Mouse (Mus musculus) CH12.LX (cell line): ENCODE results near the gene Ngfr. TPM values are rescaled to one million over a fixed set of nuclear protein-coding genes. Genes with fewer than 3 reads are reported as not detected.

Source experiments
- DNase-seq: peaks from one replicate; pipeline ENCODE4 v3.0.0-alpha.2; 2013; ENCODE audit errors: extremely low read depth
- H3K27ac ChIP-seq: 2 replicates; pipeline ENCODE4 v1.5.1; 2012; ENCODE audit warnings: low read depth, mild to moderate bottlenecking, control low read depth, moderate library complexity; ENCODE audit not compliant: insufficient read depth
- H3K27me3 ChIP-seq: replicated peaks from 2 replicates; pipeline ENCODE3; 2012; ENCODE audit warnings: inconsistent platforms
- H3K36me3 ChIP-seq, 2 experiments: replicated peaks in 1 of 2; 2 replicates each; pipeline versions ENCODE3 to v1.6.1; 2012; ENCODE audit warnings: inconsistent platforms in 1 of 2, low read length in 1 of 2, mild to moderate bottlenecking in 1 of 2, mixed read lengths in 1 of 2, moderate library complexity in 1 of 2; ENCODE audit not compliant: control insufficient read depth in 1 of 2, insufficient read depth in 1 of 2
- H3K4me1 ChIP-seq, 2 experiments: 2 replicates each; pipeline ENCODE4 v1.6.1; 2012; ENCODE audit warnings: inconsistent platforms in 1 of 2, moderate library complexity in 1 of 2; ENCODE audit not compliant: insufficient read depth in 2 of 2, control insufficient read depth in 1 of 2
- H3K4me2 ChIP-seq: 2 replicates; pipeline ENCODE4 v1.6.1; 2012; ENCODE audit warnings: low read depth, mild to moderate bottlenecking, control low read depth; ENCODE audit not compliant: poor library complexity, insufficient read depth, severe bottlenecking
- H3K4me3 ChIP-seq, 3 experiments: fragments of 150-350 bp in 1 of 3; sonication (generic) in 1 of 3; replicated peaks in 1 of 3; 2 replicates each; pipeline versions ENCODE3 to v1.5.1; 2011 to 2012; ENCODE audit warnings: low read depth in 2 of 3, low read length in 2 of 3, mild to moderate bottlenecking in 2 of 3, moderate library complexity in 2 of 3, control low read depth in 1 of 3, improper control_type of control experiment in 1 of 3, inconsistent platforms in 1 of 3, mixed read lengths in 1 of 3; ENCODE audit not compliant: poor library complexity in 1 of 3
- H3K79me2 ChIP-seq: replicated peaks from 2 replicates; pipeline ENCODE4 v1.6.1; 2012; ENCODE audit warnings: mild to moderate bottlenecking, moderate library complexity; ENCODE audit not compliant: control insufficient read depth, poor library complexity, insufficient read depth, severe bottlenecking; ENCODE audit errors: extremely low read depth
- H3K9ac ChIP-seq: 2 replicates; pipeline ENCODE4 v1.6.1; 2012; ENCODE audit warnings: low read depth, mild to moderate bottlenecking, control low read depth, moderate library complexity; ENCODE audit not compliant: insufficient read depth
- H3K9me3 ChIP-seq: replicated peaks from 2 replicates; pipeline ENCODE3; 2012; ENCODE audit warnings: low read length, inconsistent platforms, mixed read lengths
- BHLHE40 ChIP-seq: IDR thresholded peaks from 2 replicates; pipeline ENCODE4 v1.6.1; 2011; ENCODE audit warnings: mild to moderate bottlenecking, low read depth, low read length, improper control_type of control experiment
- CHD1 ChIP-seq: IDR thresholded peaks from 2 replicates; pipeline ENCODE4 v1.6.1; 2012; ENCODE audit warnings: low read depth, low read length, improper control_type of control experiment, inconsistent platforms
- CHD2 ChIP-seq: IDR thresholded peaks from 2 replicates; pipeline ENCODE4 v1.6.1; 2011; ENCODE audit warnings: low read length, improper control_type of control experiment
- CTCF ChIP-seq, 2 experiments: IDR thresholded peaks in 1 of 2; conservative IDR thresholded peaks in 1 of 2; 2 replicates each; pipeline ENCODE4 v1.5.1; 2011 to 2012; ENCODE audit warnings: low read depth in 2 of 2, low read length in 2 of 2, improper control_type of control experiment in 1 of 2, inconsistent platforms in 1 of 2, mild to moderate bottlenecking in 1 of 2, moderate library complexity in 1 of 2
- E2F4 ChIP-seq: IDR thresholded peaks from 2 replicates; pipeline ENCODE4 v1.6.1; 2011; ENCODE audit warnings: low read depth, low read length, improper control_type of control experiment; ENCODE audit not compliant: insufficient replicate concordance
- ELF1 ChIP-seq: IDR thresholded peaks from 2 replicates; pipeline ENCODE4 v1.6.1; 2014; ENCODE audit warnings: low read depth, mild to moderate bottlenecking, inconsistent platforms, low read length, improper control_type of control experiment
- EP300 ChIP-seq: IDR thresholded peaks from 2 replicates; pipeline ENCODE4 v1.6.1; 2011; ENCODE audit warnings: low read length, improper control_type of control experiment
- ETS1 ChIP-seq: conservative IDR thresholded peaks from 2 replicates; pipeline ENCODE4 v1.6.1; 2012; ENCODE audit warnings: low read depth, mild to moderate bottlenecking, inconsistent platforms, low read length, improper control_type of control experiment, moderate library complexity
- GABPA ChIP-seq: IDR thresholded peaks from 2 replicates; pipeline ENCODE4 v1.6.1; 2012; ENCODE audit warnings: low read depth, low read length, improper control_type of control experiment, inconsistent platforms; ENCODE audit not compliant: insufficient replicate concordance
- HCFC1 ChIP-seq: IDR thresholded peaks from 2 replicates; pipeline ENCODE4 v1.6.1; 2012; ENCODE audit warnings: low read depth, mild to moderate bottlenecking, inconsistent platforms, low read length, improper control_type of control experiment
- IRF4 ChIP-seq: IDR thresholded peaks from 2 replicates; pipeline ENCODE4 v1.6.1; 2014; ENCODE audit warnings: low read depth, mild to moderate bottlenecking, inconsistent platforms, low read length, improper control_type of control experiment
- JUN ChIP-seq: IDR thresholded peaks from 2 replicates; pipeline ENCODE4 v1.6.1; 2011; ENCODE audit warnings: low read depth, mild to moderate bottlenecking, low read length, improper control_type of control experiment, moderate library complexity; ENCODE audit not compliant: insufficient read depth
- JUND ChIP-seq: conservative IDR thresholded peaks from 2 replicates; pipeline ENCODE4 v1.6.1; 2011; ENCODE audit warnings: low read depth, low read length, improper control_type of control experiment
- KAT2A ChIP-seq: IDR thresholded peaks from 2 replicates; pipeline ENCODE4 v1.6.1; 2012; ENCODE audit warnings: low read length, improper control_type of control experiment, inconsistent platforms; ENCODE audit not compliant: insufficient replicate concordance
- MAFK ChIP-seq: IDR thresholded peaks from 2 replicates; pipeline ENCODE4 v1.6.1; 2011; ENCODE audit warnings: low read length, improper control_type of control experiment; ENCODE audit not compliant: insufficient replicate concordance
- MAX ChIP-seq: IDR thresholded peaks from 2 replicates; pipeline ENCODE4 v1.6.1; 2011; ENCODE audit warnings: low read length, improper control_type of control experiment
- MAZ ChIP-seq: IDR thresholded peaks from 2 replicates; pipeline ENCODE4 v1.6.1; 2012; ENCODE audit warnings: low read depth, mild to moderate bottlenecking, inconsistent platforms, low read length, improper control_type of control experiment, moderate library complexity
- MEF2A ChIP-seq: IDR thresholded peaks from 2 replicates; pipeline ENCODE4 v1.6.1; 2014; ENCODE audit warnings: low read depth, mild to moderate bottlenecking, inconsistent platforms, low read length, improper control_type of control experiment, borderline replicate concordance
- MXI1 ChIP-seq: IDR thresholded peaks from 2 replicates; pipeline ENCODE4 v1.6.1; 2011; ENCODE audit warnings: mild to moderate bottlenecking, low read depth, low read length, improper control_type of control experiment
- MYC ChIP-seq: IDR thresholded peaks from 2 replicates; pipeline ENCODE4 v1.6.1; 2011; ENCODE audit warnings: low read depth, mild to moderate bottlenecking, improper control_type of control experiment, low read length
- NELFE ChIP-seq: IDR thresholded peaks from 2 replicates; pipeline ENCODE4 v1.6.1; 2011; ENCODE audit warnings: low read depth, low read length, improper control_type of control experiment
- NRF1 ChIP-seq: IDR thresholded peaks from 2 replicates; pipeline ENCODE4 v1.6.1; 2014; ENCODE audit warnings: low read depth, mild to moderate bottlenecking, inconsistent platforms, low read length, improper control_type of control experiment, moderate library complexity
- PAX5 ChIP-seq: IDR thresholded peaks from 2 replicates; pipeline ENCODE4 v1.6.1; 2012; ENCODE audit warnings: low read length, inconsistent platforms, mixed read lengths
- POLR2A ChIP-seq: IDR thresholded peaks from 2 replicates; pipeline ENCODE4 v1.6.1; 2011; ENCODE audit warnings: low read depth, mild to moderate bottlenecking, improper control_type of control experiment, low read length
- POLR2AphosphoS2 ChIP-seq: IDR thresholded peaks from 2 replicates; pipeline ENCODE4 v1.6.1; 2011; ENCODE audit warnings: low read depth, low read length, improper control_type of control experiment
- RAD21 ChIP-seq: IDR thresholded peaks from 2 replicates; pipeline ENCODE4 v1.6.1; 2011; ENCODE audit warnings: low read depth, mild to moderate bottlenecking, low read length, improper control_type of control experiment, moderate library complexity
- RCOR1 ChIP-seq: conservative IDR thresholded peaks from 2 replicates; pipeline ENCODE4 v1.6.1; 2012; ENCODE audit warnings: low read depth, mild to moderate bottlenecking, inconsistent platforms, low read length, improper control_type of control experiment
- SIN3A ChIP-seq: IDR thresholded peaks from 2 replicates; pipeline ENCODE4 v1.6.1; 2012; ENCODE audit warnings: low read length, improper control_type of control experiment, inconsistent platforms
- SMC3 ChIP-seq: IDR thresholded peaks from 2 replicates; pipeline ENCODE4 v1.6.1; 2011; ENCODE audit warnings: low read depth, low read length, improper control_type of control experiment
- TBP ChIP-seq: conservative IDR thresholded peaks from 2 replicates; pipeline ENCODE4 v1.6.1; 2011; ENCODE audit warnings: low read depth, low read length, improper control_type of control experiment
- TCF12 ChIP-seq: IDR thresholded peaks from 2 replicates; pipeline ENCODE4 v1.6.1; 2014; ENCODE audit warnings: low read depth, mild to moderate bottlenecking, inconsistent platforms, low read length, improper control_type of control experiment
- UBTF ChIP-seq: IDR thresholded peaks from 2 replicates; pipeline ENCODE4 v1.6.1; 2012; ENCODE audit warnings: low read depth, mild to moderate bottlenecking, inconsistent platforms, low read length, improper control_type of control experiment, moderate library complexity
- USF1 ChIP-seq: IDR thresholded peaks from 2 replicates; pipeline ENCODE4 v1.6.1; 2014; ENCODE audit warnings: low read depth, mild to moderate bottlenecking, inconsistent platforms, low read length, improper control_type of control experiment
- USF2 ChIP-seq: conservative IDR thresholded peaks from 2 replicates; pipeline ENCODE4 v1.6.1; 2011; ENCODE audit warnings: low read depth, low read length, improper control_type of control experiment
- ZC3H11A ChIP-seq: IDR thresholded peaks from 2 replicates; pipeline ENCODE4 v1.6.1; 2012; ENCODE audit warnings: low read depth, mild to moderate bottlenecking, inconsistent platforms, low read length, improper control_type of control experiment
- ZKSCAN1 ChIP-seq: IDR thresholded peaks from 2 replicates; pipeline ENCODE4 v1.6.1; 2012; ENCODE audit warnings: low read depth, inconsistent platforms, low read length, improper control_type of control experiment, borderline replicate concordance
- ZMIZ1 ChIP-seq: IDR thresholded peaks from 2 replicates; pipeline ENCODE4 v1.6.1; 2012; ENCODE audit warnings: low read depth, mild to moderate bottlenecking, inconsistent platforms, low read length, improper control_type of control experiment
- ZNF384 ChIP-seq: IDR thresholded peaks from 2 replicates; pipeline ENCODE4 v1.6.1; 2012; ENCODE audit warnings: low read depth, low read length, improper control_type of control experiment, inconsistent platforms
- dilution Hi-C: fragments of 300-500 bp; cut with MboI; formaldehyde crosslinking; loops from 2 replicates; pipeline ENCODE4 v1.14.3; 2020; ENCODE audit warnings: low sequenced_read_pairs; ENCODE audit not compliant: extremely low pct_unique_long_range_greater_than_20kb, extremely low pct_ligation_motif_present
- in situ Hi-C: fragments of 300-500 bp; cut with MboI; formaldehyde crosslinking; loops from 3 replicates; pipeline ENCODE4 v1.14.3; 2019; ENCODE audit warnings: low sequenced_read_pairs, low pct_ligation_motif_present, low pct_unique_long_range_greater_than_20kb, mixed read lengths
- polyA plus RNA-seq: library from polyadenylated mRNA; unstranded; fragments of >175 nt; gene quantifications from 2 replicates; pipeline ENCODE4 v1.2.1, GENCODE M21; 2012; ENCODE audit warnings: low read depth; ENCODE audit not compliant: insufficient read length
- total RNA-seq, 2 experiments: library from RNA; depleted of rRNA; stranded (reverse); fragments of 300-350 nt in 1 of 2; fragments of >200 nt in 1 of 2; gene quantifications; 2 replicates each; pipeline ENCODE4 v1.2.3; 2012 to 2014

The Ngfr gene
- total and polyA plus RNA-seq, 3 experiments, result not detected

DNA sequence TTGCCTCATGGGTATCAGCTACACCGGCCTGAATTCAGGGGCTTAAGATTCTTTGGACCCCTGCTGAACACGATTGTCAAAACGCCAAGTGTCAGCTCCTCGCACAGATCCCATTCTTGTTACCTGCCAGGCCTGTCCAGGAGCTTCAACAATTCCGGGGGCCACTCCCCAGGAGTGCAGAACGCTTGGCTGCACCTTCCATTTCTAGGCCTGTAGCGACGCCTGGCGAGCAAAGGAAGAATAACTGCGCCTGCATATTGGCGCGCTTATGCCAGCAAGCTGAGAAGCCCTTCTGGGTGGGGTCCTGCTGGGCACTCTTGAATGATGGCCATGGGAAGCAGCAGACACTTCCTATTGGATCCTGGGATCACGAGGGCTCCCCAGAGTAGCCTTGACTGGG lies 66.0 kb downstream of the Ngfr start:
- H3K4me3 ChIP-seq, result no peak overlapping the region
- peaks cover 14 to 27% of the 10 kb centered on the region in 2 experiments for H3K4me1 ChIP-seq
- no peaks in the 10 kb centered on the region for H3K9me3 ChIP-seq
- in situ Hi-C loops, result loop anchor here (5.0 to 10.0 kb wide), 2 partner anchors 259 to 407 kb away; partner anchors contain the start of gene Tac4
- no peak for TF ChIP-seq CHD1
- no peak for TF ChIP-seq USF1
- TF ChIP-seq TBP, result no peak
- no peak for TF ChIP-seq RCOR1
- peak; percentile 56; the same call in 1 of the 2 replicates for TF ChIP-seq E2F4
- TF ChIP-seq KAT2A, result no peak
- peak; percentile 68; the same call in 1 of the 2 replicates for TF ChIP-seq IRF4
- peak; percentile 95 to 99 for TF ChIP-seq CTCF (conservative IDR thresholded peaks at IDR 0.05 in 1 of 2, IDR thresholded peaks at IDR 0.05 in 1 of 2; ENCODE audit: low read depth in 2 of 2, low read length in 2 of 2)
- no peak for TF ChIP-seq EP300
- no peak for TF ChIP-seq CHD2
- TF ChIP-seq ELF1, result peak; percentile 48; the same call in 1 of the 2 replicates
- no peak for TF ChIP-seq ZKSCAN1
- no peak for TF ChIP-seq POLR2A
- TF ChIP-seq RAD21, result no peak; the same call in none of the 2 replicates
- no peak for TF ChIP-seq SIN3A
- no peak; the same call in 1 of the 2 replicates for TF ChIP-seq MYC
- TF ChIP-seq PAX5, result no peak
- TF ChIP-seq SMC3, result peak; percentile 94
- no peak for TF ChIP-seq POLR2AphosphoS2
- peak; percentile 74 for TF ChIP-seq ZC3H11A
- TF ChIP-seq TCF12, result peak; percentile 61; the same call in 1 of the 2 replicates
- no peak for TF ChIP-seq GABPA
- TF ChIP-seq USF2, result no peak
- no peak for TF ChIP-seq MEF2A
- TF ChIP-seq MAZ, result peak; percentile 89
- TF ChIP-seq MAFK, result no peak
- no peak for TF ChIP-seq BHLHE40
- TF ChIP-seq JUN, result no peak
- TF ChIP-seq ZMIZ1, result no peak
- TF ChIP-seq JUND, result no peak
- TF ChIP-seq MAX, result no peak; the same call in 1 of the 2 replicates
- no peak for TF ChIP-seq MXI1
- TF ChIP-seq UBTF, result no peak
- no peak for TF ChIP-seq NRF1
- peak; percentile 50; the same call in 1 of the 2 replicates for TF ChIP-seq NELFE
- TF ChIP-seq ETS1, result no peak
- TF ChIP-seq HCFC1, result 0 out of 2 replicates have a peak, but pooled peaks have one; percentile 29
- TF ChIP-seq ZNF384, result no peak
- TF ChIP-seq, all 38 proteins: peak for 10
- H3K36me3 ChIP-seq, result no peaks in the 10 kb centered on the region
- H3K9ac ChIP-seq, result no peak overlapping the region
- no peak overlapping the region for H3K27ac ChIP-seq
- no peaks in the 10 kb centered on the region for H3K79me2 ChIP-seq
- peak overlapping the region; percentile 52 for H3K4me2 ChIP-seq
- H3K27me3 ChIP-seq, result peaks cover 87% of the 10 kb centered on the region
- dilution Hi-C loops, result no loop called here
- peak; percentile 79 for DNase-seq
